Mouse (Mus musculus) cerebellum, adult 2 months (tissue): ENCODE results near the gene Zpr1.

Source experiments
- CTCF ChIP-seq: fragments of 200-500 bp; IDR thresholded peaks from 2 replicates; pipeline ENCODE4 v1.5.1; 2011; ENCODE audit warnings: low read depth, mild to moderate bottlenecking, control low read depth, low read length, moderate library complexity, borderline replicate concordance; ENCODE audit not compliant: insufficient read depth
- POLR2A ChIP-seq: fragments of 200-500 bp; IDR thresholded peaks from 2 replicates; pipeline ENCODE4 v1.6.1; 2011; ENCODE audit warnings: low read length, control low read depth, borderline replicate concordance; ENCODE audit not compliant: insufficient read depth

DNA sequence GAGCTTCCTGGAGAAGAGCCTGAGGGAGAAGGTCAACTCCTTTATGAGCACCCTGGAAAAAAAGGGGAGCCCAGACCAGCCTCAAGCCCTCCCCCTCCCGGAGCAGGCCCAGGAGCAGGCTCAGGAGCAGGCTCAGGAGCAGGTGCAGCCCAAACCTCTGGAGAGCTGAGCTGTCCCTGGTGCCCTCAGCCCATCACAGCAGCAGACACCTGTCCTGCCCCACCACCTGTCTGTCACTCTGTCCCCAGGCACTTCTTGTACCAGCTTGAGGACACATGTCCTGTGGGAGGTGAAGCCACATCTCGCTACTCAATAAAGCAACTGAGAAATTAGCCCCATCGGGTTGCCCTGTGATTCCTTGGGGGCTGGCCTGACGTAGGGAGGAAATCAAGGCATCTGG is 29.7 kb upstream of the Zpr1 start:
- TF ChIP-seq CTCF, result no peak
- no peak for TF ChIP-seq POLR2A
